Mouse (Mus musculus) forebrain, embryonic 11.5 days (tissue): ENCODE measurements around the gene St6galnac3. TPM values are rescaled to one million over a fixed set of nuclear protein-coding genes. Genes with fewer than 3 reads are reported as not detected.

ENCODE experiments used
- ATAC-seq: fragments of 200-750 bp; cut with Nextera tagmentation; replicated peaks from 2 replicates; pipeline ENCODE4 v1.8.0; 2017; ENCODE audit warnings: moderate TSS enrichment; ENCODE audit not compliant: low FRiP score
- DNase-seq: peaks from one replicate; pipeline ENCODE4 v3.0.0-alpha.2; 2017; ENCODE audit warnings: low spot score
- H3K27ac ChIP-seq: fragments of 300-500 bp; sonication (generic); 2 replicates; pipeline ENCODE4 v1.5.1; 2014; ENCODE audit warnings: low read depth, low read length
- H3K27me3 ChIP-seq: fragments of 300-500 bp; sonication (generic); 2 replicates; pipeline ENCODE4 v1.6.1; 2014; ENCODE audit warnings: mild to moderate bottlenecking, low read length, mixed read lengths; ENCODE audit not compliant: control insufficient read depth, insufficient read depth
- H3K36me3 ChIP-seq: fragments of 300-500 bp; sonication (generic); 2 replicates; pipeline ENCODE4 v1.6.1; 2014; ENCODE audit warnings: mild to moderate bottlenecking, low read length, moderate library complexity, mixed read lengths; ENCODE audit not compliant: control insufficient read depth, insufficient read depth
- H3K4me1 ChIP-seq: fragments of 300-500 bp; sonication (generic); replicated peaks from 2 replicates; pipeline ENCODE4 v1.6.1; 2014; ENCODE audit warnings: low read length, mixed read lengths; ENCODE audit not compliant: control insufficient read depth, insufficient read depth
- H3K4me2 ChIP-seq: fragments of 300-500 bp; sonication (generic); 2 replicates; pipeline ENCODE4 v1.6.1; 2014; ENCODE audit warnings: low read depth, mild to moderate bottlenecking, low read length, moderate library complexity, mixed read lengths; ENCODE audit not compliant: severe bottlenecking
- H3K4me3 ChIP-seq: fragments of 300-500 bp; sonication (generic); 2 replicates; pipeline ENCODE4 v1.5.1; 2014; ENCODE audit warnings: low read depth, low read length
- H3K9ac ChIP-seq: fragments of 300-500 bp; sonication (generic); 2 replicates; pipeline ENCODE4 v1.6.1; 2014; ENCODE audit warnings: low read length
- H3K9me3 ChIP-seq: fragments of 300-500 bp; sonication (generic); 2 replicates; pipeline ENCODE4 v1.6.1; 2016; ENCODE audit warnings: low read length, mixed read lengths; ENCODE audit not compliant: control insufficient read depth
- WGBS: fragments of 180-500 bp; shearing (Covaris S2); extraction: QIAGEN DNeasy Blood & Tissue Kit; methylation state at CpG from one replicate; pipeline ENCODE4 v1.1.7; 2014; 5-methylcytosine and 5-hydroxymethylcytosine counted together
- polyA plus RNA-seq: library from polyadenylated mRNA; unstranded; fragments of >200 nt; fragmentation: Nextera tagmentation; extraction: Ambion mirVana; gene quantifications from 2 replicates; pipeline ENCODE4 v1.2.1, GENCODE M21; 2014

The St6galnac3 gene
- polyA plus RNA-seq, 1 experiment from 2014 or later: 38.0 TPM

GRCm38 (mm10) chr3:153546936-153547683 is 177.9 kb downstream of the St6galnac3 start:
- ATAC-seq: no peak
- Histone ChIP-seq H3K4me2 (no peak overlapping the region), H3K27me3 (no peaks in the 10 kb centered on the region), H3K27ac (no peak overlapping the region), H3K36me3 (no peaks in the 10 kb centered on the region), H3K9me3 (no peaks in the 10 kb centered on the region), H3K4me3 (no peak overlapping the region), H3K9ac (no peak overlapping the region), H3K4me1 (no peaks in the 10 kb centered on the region)
- WGBS: 88% methylated on average over 7 of the region's 7 CpGs
- no peak for DNase-seq

DNA sequence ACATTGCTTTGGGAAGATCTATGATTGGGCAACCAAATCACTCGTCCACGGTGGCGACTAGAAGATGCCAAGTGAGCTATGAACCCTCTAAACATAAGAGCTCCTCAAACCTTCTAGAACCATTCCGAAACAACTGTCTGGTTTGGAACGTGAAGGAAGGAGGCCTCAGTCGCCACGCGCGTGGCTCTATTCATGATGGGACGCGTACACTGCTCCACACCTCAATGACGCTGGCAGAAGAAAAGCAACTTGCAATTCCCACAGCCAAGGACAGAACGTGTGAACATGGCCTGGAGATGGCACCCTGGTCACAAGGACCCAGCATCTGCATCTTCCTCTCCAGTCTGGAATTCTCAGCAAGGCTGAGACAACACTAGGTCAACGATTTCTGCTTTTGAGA is 185.1 kb downstream of the St6galnac3 start:
- H3K4me1 ChIP-seq: no peaks in the 10 kb centered on the region
- H3K27me3 ChIP-seq: no peaks in the 10 kb centered on the region
- 95% methylated on average over 14 of the region's 14 CpGs for WGBS
- no peaks in the 10 kb centered on the region for H3K9me3 ChIP-seq
- DNase-seq: no peak
- H3K27ac ChIP-seq: no peak overlapping the region
- no peak overlapping the region for H3K4me2 ChIP-seq
- no peak overlapping the region for H3K9ac ChIP-seq
- H3K4me3 ChIP-seq: no peak overlapping the region
- ATAC-seq: no peak
- no peaks in the 10 kb centered on the region for H3K36me3 ChIP-seq

- Histone ChIP-seq H3K9me3 (no peaks in the 10 kb centered on the region), H3K9ac (no peak overlapping the region), H3K27ac (no peak overlapping the region), H3K4me3 (no peak overlapping the region), H3K4me2 (no peak overlapping the region), H3K27me3 (no peaks in the 10 kb centered on the region), H3K4me1 (no peaks in the 10 kb centered on the region), H3K36me3 (no peaks in the 10 kb centered on the region)
- ATAC-seq (no peak), DNase-seq (no peak)
- WGBS: 69% methylated on average over 2 of the region's 2 CpGs
Observed at GRCm38 (mm10) chr3:153538396-153538795, 186.6 kb downstream of the St6galnac3 start.

GRCm38 (mm10) chr3:153537435-153537834 is 187.5 kb downstream of the St6galnac3 start:
- DNase-seq (no peak), ATAC-seq (no peak)
- Histone ChIP-seq H3K4me2 (no peak overlapping the region), H3K4me3 (no peak overlapping the region), H3K36me3 (no peaks in the 10 kb centered on the region), H3K4me1 (no peaks in the 10 kb centered on the region), H3K9ac (no peak overlapping the region), H3K27ac (no peak overlapping the region), H3K9me3 (no peaks in the 10 kb centered on the region), H3K27me3 (no peaks in the 10 kb centered on the region)
- 82% methylated on average over 3 of the region's 3 CpGs for WGBS

GRCm38 (mm10) chr3:153536260-153536659 is 188.7 kb downstream of the St6galnac3 start:
- WGBS: 84% methylated on average over 4 of the region's 4 CpGs
- no peak for ATAC-seq

DNA sequence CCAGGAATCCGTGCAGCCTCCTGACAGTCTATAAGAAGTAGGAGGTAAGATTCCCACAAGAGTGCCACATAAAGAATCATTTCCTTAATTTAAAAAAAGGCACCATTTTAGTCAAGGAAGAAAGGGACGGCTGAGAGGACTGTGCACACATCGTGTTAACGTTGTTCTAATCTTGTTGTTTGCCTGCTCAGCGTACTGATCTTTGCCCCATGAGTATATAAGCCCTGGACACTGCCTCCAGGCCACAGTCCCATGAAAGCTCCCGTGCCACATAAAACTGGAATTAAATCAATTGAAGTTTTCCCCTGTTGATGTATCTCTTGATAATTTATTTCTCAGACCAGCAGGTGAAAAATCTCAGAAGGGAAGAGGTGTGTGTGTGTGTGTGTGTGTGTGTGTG is 195.8 kb downstream of the St6galnac3 start:
- Histone ChIP-seq H3K4me1 (no peaks in the 10 kb centered on the region), H3K9me3 (no peaks in the 10 kb centered on the region), H3K4me3 (no peak overlapping the region), H3K27ac (no peak overlapping the region), H3K36me3 (no peaks in the 10 kb centered on the region), H3K9ac (no peak overlapping the region), H3K27me3 (no peaks in the 10 kb centered on the region), H3K4me2 (no peak overlapping the region)
- no peak for DNase-seq
- no peak for ATAC-seq
- WGBS: 93% methylated on average over 6 of the region's 6 CpGs

More at GRCm38 (mm10) chr3:153536260-153536659, 188.7 kb downstream of the St6galnac3 start:
- H3K4me3 ChIP-seq: no peak overlapping the region
- no peak for DNase-seq
- no peaks in the 10 kb centered on the region for H3K27me3 ChIP-seq
- no peak overlapping the region for H3K27ac ChIP-seq
- no peaks in the 10 kb centered on the region for H3K4me1 ChIP-seq
- H3K4me2 ChIP-seq: no peak overlapping the region
- H3K9ac ChIP-seq: no peak overlapping the region
- no peaks in the 10 kb centered on the region for H3K9me3 ChIP-seq
- H3K36me3 ChIP-seq: no peaks in the 10 kb centered on the region

GRCm38 (mm10) chr3:153525151-153525768 is 199.7 kb downstream of the St6galnac3 start:
- WGBS: 87% methylated on average over 6 of the region's 6 CpGs

GRCm38 (mm10) chr3:153516848-153517247 is 208.1 kb downstream of the St6galnac3 start:
- Histone ChIP-seq H3K4me2 (no peak overlapping the region), H3K4me1 (no peaks in the 10 kb centered on the region), H3K36me3 (no peaks in the 10 kb centered on the region), H3K4me3 (no peak overlapping the region), H3K9ac (no peak overlapping the region), H3K27ac (no peak overlapping the region), H3K9me3 (no peaks in the 10 kb centered on the region), H3K27me3 (no peaks in the 10 kb centered on the region)
- DNase-seq (no peak), ATAC-seq (no peak)
- WGBS: 75% methylated on average over 7 of the region's 7 CpGs

More at GRCm38 (mm10) chr3:153525151-153525768, 199.7 kb downstream of the St6galnac3 start:
- no peaks in the 10 kb centered on the region for H3K9me3 ChIP-seq
- no peak overlapping the region for H3K4me3 ChIP-seq
- H3K27ac ChIP-seq: no peak overlapping the region
- H3K4me1 ChIP-seq: no peaks in the 10 kb centered on the region
- DNase-seq: no peak
- ATAC-seq: no peak
- H3K4me2 ChIP-seq: no peak overlapping the region
- no peak overlapping the region for H3K9ac ChIP-seq
- H3K36me3 ChIP-seq: no peaks in the 10 kb centered on the region
- H3K27me3 ChIP-seq: no peaks in the 10 kb centered on the region
